Mouse (Mus musculus) midbrain, embryonic 13.5 days (tissue): Measurements from ENCODE around the gene Uspl1. TPM values are rescaled to one million over a fixed set of nuclear protein-coding genes. Genes with fewer than 3 reads are reported as not detected.

Experiments
- ATAC-seq: fragments of 200-750 bp; cut with Nextera tagmentation; 2 replicates; pipeline ENCODE4 v1.8.0; 2017; ENCODE audit warnings: mild to moderate bottlenecking, moderate TSS enrichment, moderate library complexity
- H3K27ac ChIP-seq: fragments of 300-500 bp; sonication (generic); 2 replicates; pipeline ENCODE4 v1.5.1; 2015; ENCODE audit warnings: inconsistent platforms, mild to moderate bottlenecking, moderate library complexity
- H3K27me3 ChIP-seq: fragments of 300-500 bp; sonication (generic); 2 replicates; pipeline ENCODE4 v1.6.1; 2015; ENCODE audit warnings: mild to moderate bottlenecking, inconsistent platforms
- H3K36me3 ChIP-seq: fragments of 300-500 bp; sonication (generic); 2 replicates; pipeline ENCODE4 v1.6.1; 2015; ENCODE audit warnings: mild to moderate bottlenecking, inconsistent platforms
- H3K4me1 ChIP-seq: fragments of 300-500 bp; sonication (generic); replicated peaks from 2 replicates; pipeline ENCODE4 v1.6.1; 2015; ENCODE audit warnings: inconsistent platforms
- H3K4me2 ChIP-seq: fragments of 300-500 bp; sonication (generic); replicated peaks from 2 replicates; pipeline ENCODE4 v1.6.1; 2015; ENCODE audit warnings: moderate library complexity, mild to moderate bottlenecking, inconsistent platforms
- H3K4me3 ChIP-seq: fragments of 300-500 bp; sonication (generic); replicated peaks from 2 replicates; pipeline ENCODE4 v1.5.1; 2015; ENCODE audit warnings: mild to moderate bottlenecking, inconsistent platforms
- H3K9ac ChIP-seq: fragments of 300-500 bp; sonication (generic); replicated peaks from 2 replicates; pipeline ENCODE4 v1.6.1; 2015; ENCODE audit warnings: mild to moderate bottlenecking, inconsistent platforms
- H3K9me3 ChIP-seq: fragments of 300-500 bp; sonication (generic); 2 replicates; pipeline ENCODE4 v1.6.1; 2016; ENCODE audit warnings: mild to moderate bottlenecking, inconsistent platforms
- WGBS: fragments of 180-500 bp; shearing (Covaris S2); methylation state at CpG from one replicate; pipeline ENCODE4 v1.1.7; 2015; 5-methylcytosine and 5-hydroxymethylcytosine counted together
- polyA plus RNA-seq: library from polyadenylated mRNA; unstranded; fragments of >200 nt; fragmentation: Nextera tagmentation; extraction: Ambion mirVana; gene quantifications from 2 replicates; pipeline ENCODE4 v1.2.1, GENCODE M21; 2015

Gene Uspl1
- polyA plus RNA-seq, 1 experiment from 2014 or later, result 64.4 TPM

DNA sequence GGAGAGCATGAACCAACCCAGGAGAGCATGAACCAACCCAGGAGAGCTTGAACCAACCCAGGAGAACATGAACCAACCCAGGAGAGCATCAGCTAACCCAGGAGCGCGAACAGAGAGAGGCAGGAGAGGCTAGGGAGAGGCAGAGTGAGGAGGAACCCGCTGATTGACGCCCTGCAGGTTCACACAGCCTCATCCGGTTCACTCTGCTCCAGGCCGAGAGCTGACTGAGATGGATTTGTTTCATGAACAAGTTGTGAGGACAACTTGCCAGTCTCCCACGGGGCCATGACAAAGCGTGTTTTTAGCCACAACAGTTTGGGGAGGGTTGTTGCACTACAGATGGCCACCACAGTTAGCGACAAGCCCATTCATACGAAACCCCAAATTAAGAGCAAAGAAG lies 11.9 kb upstream of the Uspl1 start:
- Histone ChIP-seq H3K27me3 (no peaks in the 10 kb centered on the region), H3K36me3 (no peaks in the 10 kb centered on the region), H3K4me3 (no peak overlapping the region), H3K4me2 (no peak overlapping the region), H3K9ac (no peak overlapping the region), H3K27ac (no peak overlapping the region), H3K9me3 (no peaks in the 10 kb centered on the region), H3K4me1 (no peaks in the 10 kb centered on the region)
- WGBS, result 82% methylated on average over 10 of the region's 10 CpGs
- ATAC-seq, result no peak

DNA sequence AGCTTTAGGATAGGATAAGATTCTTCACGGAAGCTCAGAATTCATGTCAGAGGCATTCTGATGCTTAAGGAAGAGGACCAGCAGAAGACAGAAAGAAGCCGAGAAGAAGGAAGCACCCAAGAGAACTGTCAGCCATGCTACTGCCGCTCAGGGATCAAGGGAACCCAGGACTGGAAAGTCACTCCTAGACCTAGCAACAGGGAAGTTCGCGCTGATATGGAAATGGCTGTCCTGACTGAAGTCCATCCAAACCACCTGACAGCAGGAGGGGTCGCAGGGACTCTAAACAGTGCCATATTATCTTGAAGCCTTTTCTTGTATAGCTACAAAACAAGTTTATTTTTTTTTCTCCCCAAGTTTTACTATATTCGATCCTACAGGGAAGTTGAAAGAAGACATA lies 9.6 kb upstream of the Uspl1 start:
- WGBS, result 88% methylated on average over 7 of the region's 7 CpGs
- H3K36me3 ChIP-seq, result no peaks in the 10 kb centered on the region
- H3K9ac ChIP-seq, result no peak overlapping the region
- H3K4me2 ChIP-seq, result no peak overlapping the region
- ATAC-seq, result no peak
- no peak overlapping the region for H3K4me3 ChIP-seq
- H3K27ac ChIP-seq, result no peak overlapping the region
- no peaks in the 10 kb centered on the region for H3K27me3 ChIP-seq
- H3K9me3 ChIP-seq, result no peaks in the 10 kb centered on the region
- H3K4me1 ChIP-seq, result no peaks in the 10 kb centered on the region

DNA sequence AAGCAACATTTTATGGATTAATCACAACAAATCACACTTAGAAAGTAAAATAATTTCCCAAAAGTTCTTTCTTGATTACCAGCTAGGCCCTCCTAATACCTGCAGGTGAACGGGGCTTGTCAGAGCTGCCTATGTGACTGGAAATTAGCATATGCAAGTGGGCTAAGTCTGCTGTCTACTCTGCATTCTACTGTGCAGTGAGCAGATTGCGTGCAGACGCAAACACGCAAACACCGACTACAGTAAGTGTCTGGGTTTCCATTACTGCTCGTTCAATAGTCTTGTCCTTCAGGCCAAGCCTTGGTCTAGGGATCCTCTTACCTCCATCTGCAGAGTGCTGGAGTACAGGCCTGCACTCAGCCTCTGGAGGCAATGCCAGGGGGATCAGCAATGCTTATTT lies 8.4 kb upstream of the Uspl1 start:
- H3K9me3 ChIP-seq, result no peaks in the 10 kb centered on the region
- H3K4me3 ChIP-seq, result no peak overlapping the region
- H3K4me2 ChIP-seq, result no peak overlapping the region
- no peaks in the 10 kb centered on the region for H3K4me1 ChIP-seq
- no peaks in the 10 kb centered on the region for H3K27me3 ChIP-seq
- no peak overlapping the region for H3K9ac ChIP-seq
- no peaks in the 10 kb centered on the region for H3K36me3 ChIP-seq
- H3K27ac ChIP-seq, result no peak overlapping the region
- no peak for ATAC-seq
- 92% methylated on average over 6 of the region's 6 CpGs for WGBS

DNA sequence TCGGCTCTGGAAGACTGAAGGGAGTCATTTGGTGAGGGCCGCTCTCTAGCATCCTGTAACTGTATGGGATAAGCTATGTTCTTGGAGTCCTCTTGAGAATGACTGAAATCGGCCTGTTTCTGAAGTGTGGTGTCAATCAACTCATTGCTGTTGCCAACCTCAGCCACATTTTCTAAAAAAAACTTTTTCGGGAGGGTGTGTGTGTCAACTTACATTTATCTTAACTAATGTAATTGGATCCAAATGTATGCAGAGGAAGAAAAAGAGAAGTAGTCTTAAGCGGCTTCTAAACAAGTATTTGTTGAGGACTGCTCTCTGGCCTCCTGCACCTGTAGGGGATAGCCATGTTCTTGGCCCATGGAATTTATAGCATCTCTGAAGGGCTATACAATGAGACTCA lies 6.1 kb upstream of the Uspl1 start:
- Histone ChIP-seq H3K4me1 (peaks cover 8% of the 10 kb centered on the region), H3K27ac (no peak overlapping the region), H3K4me2 (no peak overlapping the region), H3K9me3 (no peaks in the 10 kb centered on the region), H3K9ac (no peak overlapping the region), H3K27me3 (no peaks in the 10 kb centered on the region), H3K36me3 (no peaks in the 10 kb centered on the region), H3K4me3 (no peak overlapping the region)
- 94% methylated on average over 5 of the region's 5 CpGs for WGBS
- no peak for ATAC-seq

DNA sequence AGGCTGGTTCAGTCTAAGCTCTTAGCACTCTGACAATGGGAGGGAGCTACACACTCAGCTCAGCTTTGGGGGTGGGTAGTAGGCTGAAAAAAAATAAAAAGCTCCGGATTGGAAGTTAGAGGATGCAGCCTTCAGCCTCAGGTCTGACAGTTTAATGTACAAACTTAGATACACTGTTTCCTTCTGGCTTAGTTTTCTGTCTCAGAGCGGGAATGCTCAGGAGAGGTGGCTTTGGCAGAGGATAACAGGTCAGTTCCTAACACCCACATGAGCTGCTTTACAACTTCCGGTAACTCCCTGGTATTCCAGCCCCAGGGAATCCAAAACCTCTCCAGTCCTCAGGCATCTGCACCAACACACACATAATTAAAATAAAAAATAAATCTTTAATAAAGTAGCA lies 4.3 kb upstream of the Uspl1 start:
- no peak for ATAC-seq
- Histone ChIP-seq H3K9me3 (no peaks in the 10 kb centered on the region), H3K4me1 (peaks cover 9% of the 10 kb centered on the region), H3K4me2 (no peak overlapping the region), H3K4me3 (no peak overlapping the region), H3K27me3 (no peaks in the 10 kb centered on the region), H3K9ac (no peak overlapping the region), H3K36me3 (no peaks in the 10 kb centered on the region), H3K27ac (no peak overlapping the region)
- 91% methylated on average over 3 of the region's 3 CpGs for WGBS

GRCm38 (mm10) chr5:149182186-149182870 lies 1.8 kb upstream of the Uspl1 start:
- Histone ChIP-seq H3K9ac (0 out of 2 replicates have a peak overlapping the region, but pooled peaks have one; percentile 29), H3K36me3 (no peaks in the 10 kb centered on the region), H3K9me3 (no peaks in the 10 kb centered on the region), H3K27me3 (no peaks in the 10 kb centered on the region), H3K27ac (no peak overlapping the region), H3K4me2 (no peak overlapping the region), H3K4me1 (peaks cover 30% of the 10 kb centered on the region), H3K4me3 (no peak overlapping the region)
- WGBS, result 84% methylated on average over 5 of the region's 5 CpGs
- no peak for ATAC-seq

GRCm38 (mm10) chr5:149183122-149183521 lies 1.0 kb upstream of the Uspl1 start:
- 0 out of 2 replicates have a peak overlapping the region, but pooled peaks have one; percentile 95 for H3K27ac ChIP-seq
- peak overlapping the region; percentile 62 for H3K4me2 ChIP-seq
- 58% methylated on average over 1 of the region's 1 CpGs for WGBS
- no peaks in the 10 kb centered on the region for H3K9me3 ChIP-seq
- H3K27me3 ChIP-seq, result no peaks in the 10 kb centered on the region
- H3K36me3 ChIP-seq, result no peaks in the 10 kb centered on the region; the same call in 1 of the 2 replicates
- ATAC-seq, result no peak
- H3K9ac ChIP-seq, result no peak overlapping the region
- H3K4me1 ChIP-seq, result peaks cover 30% of the 10 kb centered on the region
- H3K4me3 ChIP-seq, result peak overlapping the region; percentile 60

DNA sequence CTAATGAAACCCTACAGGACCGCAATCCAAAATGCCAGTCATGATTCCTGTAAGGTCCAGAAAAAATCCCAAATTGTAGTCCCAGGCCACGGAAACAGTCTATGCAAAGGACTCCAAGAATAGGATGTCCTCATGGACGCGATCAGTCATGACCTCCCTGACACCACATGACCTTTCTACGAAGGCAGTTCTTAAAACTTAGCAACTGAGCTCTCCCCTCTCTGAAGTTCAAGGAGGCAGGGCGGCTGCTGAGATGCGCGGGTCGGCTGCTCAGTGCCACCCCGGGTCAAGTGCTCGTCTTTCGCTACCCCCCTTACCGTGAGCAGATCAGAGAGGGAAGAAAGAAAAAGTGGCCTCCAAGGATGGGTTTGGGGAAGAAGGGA lies 438 bp upstream of the Uspl1 start:
- WGBS, result under 1% methylated on average over 13 of the region's 13 CpGs
- Histone ChIP-seq H3K9ac (peak overlapping the region; percentile 80), H3K27me3 (no peaks in the 10 kb centered on the region), H3K4me2 (peak overlapping the region; percentile 62), H3K36me3 (no peaks in the 10 kb centered on the region; the same call in 1 of the 2 replicates), H3K9me3 (no peaks in the 10 kb centered on the region), H3K27ac (peak overlapping the region; percentile 95), H3K4me3 (peak overlapping the region; percentile 60), H3K4me1 (peaks cover 30% of the 10 kb centered on the region)
- peak; percentile 76; the same call in 1 of the 2 replicates for ATAC-seq

GRCm38 (mm10) chr5:149184844-149185186 lies 665 bp downstream of the Uspl1 start:
- Histone ChIP-seq H3K4me2 (peak overlapping the region; percentile 68), H3K4me3 (peak overlapping the region; percentile 74), H3K36me3 (peaks cover 10% of the 10 kb centered on the region), H3K27me3 (no peaks in the 10 kb centered on the region), H3K9me3 (no peaks in the 10 kb centered on the region), H3K9ac (peak overlapping the region; percentile 82), H3K4me1 (peaks cover 30% of the 10 kb centered on the region), H3K27ac (peak overlapping the region; percentile 85)
- under 1% methylated on average over 20 of the region's 20 CpGs for whole genome bisulfite sequencing
- no peak for ATAC-seq

- WGBS, result 75% methylated on average over 3 of the region's 3 CpGs
- peak overlapping the region; percentile 82 for H3K9ac ChIP-seq
Observed at GRCm38 (mm10) chr5:149185806-149186205, 1.7 kb downstream of the Uspl1 start.

DNA sequence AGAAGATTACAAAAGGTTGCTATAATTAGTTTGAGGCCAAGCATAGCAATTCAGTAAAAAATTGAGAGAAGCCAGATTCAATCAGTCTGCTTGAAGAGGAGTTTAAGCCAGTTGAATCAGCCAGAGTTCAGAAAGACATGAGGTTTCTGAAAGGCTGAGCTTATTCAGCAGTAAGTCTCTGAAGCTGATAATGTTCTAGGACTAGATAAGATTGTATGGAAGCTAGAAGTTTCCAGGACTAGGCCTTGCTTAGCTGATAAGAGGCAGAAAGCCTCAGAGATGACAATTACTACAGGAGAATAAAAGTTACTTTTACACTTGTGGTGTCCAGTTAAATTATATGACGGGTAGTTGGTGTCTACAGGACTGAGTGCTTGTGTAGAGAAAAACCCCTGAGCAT lies 6.0 kb downstream of the Uspl1 start:
- H3K36me3 ChIP-seq, result peaks cover 59% of the 10 kb centered on the region
- 92% methylated on average over 1 of the region's 1 CpGs for WGBS

More at GRCm38 (mm10) chr5:149185806-149186205, 1.7 kb downstream of the Uspl1 start:
- Histone ChIP-seq H3K9me3 (no peaks in the 10 kb centered on the region), H3K4me3 (peak overlapping the region; percentile 74), H3K4me1 (peaks cover 30% of the 10 kb centered on the region), H3K4me2 (peak overlapping the region; percentile 68), H3K27ac (no peak overlapping the region), H3K27me3 (no peaks in the 10 kb centered on the region), H3K36me3 (peaks cover 20% of the 10 kb centered on the region)
- ATAC-seq, result no peak

DNA sequence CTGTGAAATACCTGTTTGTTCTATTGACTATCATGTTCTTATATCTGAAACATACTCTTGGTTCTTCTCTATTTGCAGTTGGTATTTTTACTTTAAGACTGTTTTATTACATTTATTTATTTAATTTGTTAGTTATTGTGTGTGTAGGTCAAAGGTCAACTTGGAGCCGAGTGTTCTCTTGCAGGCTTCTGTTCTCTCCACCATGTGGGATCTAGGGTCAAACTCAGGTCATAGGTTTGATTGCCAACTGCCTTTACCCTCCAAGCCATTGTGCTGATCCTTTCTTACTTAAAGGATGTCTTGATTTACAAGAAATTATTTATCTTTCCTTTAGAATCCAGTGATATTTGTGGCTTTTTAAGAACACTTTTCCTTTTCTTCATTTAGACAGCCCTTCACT lies 12.5 kb downstream of the Uspl1 start:
- Histone ChIP-seq H3K4me2 (no peak overlapping the region), H3K36me3 (peaks cover 64% of the 10 kb centered on the region), H3K27ac (no peak overlapping the region), H3K4me3 (no peak overlapping the region), H3K27me3 (no peaks in the 10 kb centered on the region), H3K4me1 (peaks cover 25% of the 10 kb centered on the region), H3K9me3 (no peaks in the 10 kb centered on the region), H3K9ac (no peak overlapping the region)
- WGBS, result 6% methylated on average over 1 of the region's 1 CpGs
- ATAC-seq, result no peak

More for the DNA sequence above, 6.0 kb downstream of the Uspl1 start:
- H3K9ac ChIP-seq, result no peak overlapping the region
- no peaks in the 10 kb centered on the region for H3K9me3 ChIP-seq
- no peak overlapping the region for H3K4me2 ChIP-seq
- no peaks in the 10 kb centered on the region for H3K27me3 ChIP-seq
- no peak overlapping the region for H3K27ac ChIP-seq
- ATAC-seq, result no peak
- H3K4me3 ChIP-seq, result no peak overlapping the region
- H3K4me1 ChIP-seq, result peaks cover 21% of the 10 kb centered on the region

GRCm38 (mm10) chr5:149198782-149199181 lies 14.6 kb downstream of the Uspl1 start:
- Histone ChIP-seq H3K9ac (no peak overlapping the region), H3K36me3 (peaks cover 68% of the 10 kb centered on the region), H3K4me3 (no peak overlapping the region), H3K27ac (no peak overlapping the region), H3K9me3 (no peaks in the 10 kb centered on the region), H3K27me3 (no peaks in the 10 kb centered on the region), H3K4me1 (peaks cover 25% of the 10 kb centered on the region), H3K4me2 (no peak overlapping the region)
- no peak for ATAC-seq
- 97% methylated on average over 1 of the region's 1 CpGs for WGBS
